Mouse (Mus musculus): ENCODE data around the gene 6030452D12Rik. TPM values are rescaled to one million over a fixed set of nuclear protein-coding genes. Genes with fewer than 3 reads are reported as not detected.
A peak's percentile ranks its signal among the peaks of the same experiment; 100 is the strongest.

6030452D12Rik gene
- total RNA-seq, 2 experiments from 2014 or later = not detected

DNA sequence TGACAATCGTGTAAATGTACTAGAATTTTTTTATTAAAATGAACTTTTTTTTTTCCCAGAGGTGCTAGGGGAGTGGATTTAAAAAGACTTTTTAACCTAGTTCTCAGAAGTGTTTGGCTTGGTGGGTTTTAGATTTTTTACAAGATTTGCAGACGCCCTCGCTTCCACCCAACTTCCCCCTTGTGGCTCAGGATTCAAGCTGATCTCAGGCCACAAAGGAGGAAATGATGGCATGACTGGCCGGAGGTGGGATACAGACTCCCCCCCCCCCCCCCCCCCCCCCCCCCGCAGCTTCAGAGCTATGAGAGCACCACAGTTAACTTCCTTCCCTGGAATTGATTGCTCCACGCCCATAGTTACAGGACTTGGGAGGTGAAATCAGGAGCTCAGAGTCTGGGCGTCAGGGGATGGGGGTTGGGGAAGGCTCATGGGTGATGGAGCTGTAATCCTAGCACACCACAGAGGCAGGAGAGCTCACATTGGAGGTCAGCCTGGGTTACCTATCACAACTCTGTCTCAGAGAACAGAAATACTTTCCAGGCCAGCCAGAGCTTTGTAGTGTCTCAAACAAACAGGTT lies 55.8 kb downstream of the 6030452D12Rik start:
- ATAC-seq (replicated peaks; ENCODE audit: poor library complexity, severe bottlenecking) = peak; percentile 81

Other genes with a start within 250 kb of the 6030452D12Rik start
- gene Smpd3, start 162.5 kb upstream of the 6030452D12Rik start, total RNA-seq (2014; fragmentation: Nextera tagmentation) = not detected in 2 replicates
- gene Smpd3, start 162.5 kb upstream of the 6030452D12Rik start, total RNA-seq (2017) = 0.13 TPM in 1 of 2 replicates, not detected in the other
- 6.7 and 9.2 TPM in 2 replicates for gene Zfp90, start 85.2 kb upstream of the 6030452D12Rik start, total RNA-seq (2014; fragmentation: Nextera tagmentation)
- gene Zfp90, start 85.2 kb upstream of the 6030452D12Rik start, total RNA-seq (2017) = 6.0 and 7.8 TPM in 2 replicates
- gene Cdh3, start 10.4 kb downstream of the 6030452D12Rik start, total RNA-seq (2014; fragmentation: Nextera tagmentation) = not detected in 2 replicates
- gene Cdh3, start 10.4 kb downstream of the 6030452D12Rik start, total RNA-seq (2017) = not detected in 2 replicates
- gene Gm10073, start 72.9 kb downstream of the 6030452D12Rik start, total RNA-seq (2014; fragmentation: Nextera tagmentation) = 29.2 and 30.2 TPM in 2 replicates
- 8.2 and 10.8 TPM in 2 replicates for gene Gm10073, start 72.9 kb downstream of the 6030452D12Rik start, total RNA-seq (2017)
- 1.1 and 4.6 TPM in 2 replicates for gene Cdh1, start 102.8 kb downstream of the 6030452D12Rik start, total RNA-seq (2014; fragmentation: Nextera tagmentation)
- gene Cdh1, start 102.8 kb downstream of the 6030452D12Rik start, total RNA-seq (2017) = 0.88 and 1.6 TPM in 2 replicates
- gene Tango6, start 182.5 kb downstream of the 6030452D12Rik start, total RNA-seq (2014; fragmentation: Nextera tagmentation) = 8.2 and 12.5 TPM in 2 replicates
- 6.2 and 7.0 TPM in 2 replicates for gene Tango6, start 182.5 kb downstream of the 6030452D12Rik start, total RNA-seq (2017)